Mouse (Mus musculus) heart, embryonic 14.5 days (tissue): ENCODE results near the gene Rwdd1. TPM values are rescaled to one million over a fixed set of nuclear protein-coding genes. Genes with fewer than 3 reads are reported as not detected.
A peak's percentile ranks its signal among the peaks of the same experiment; 100 is the strongest.

Source experiments
- ATAC-seq: fragments of 200-750 bp; cut with Nextera tagmentation; 2 replicates; pipeline ENCODE4 v1.8.0; 2017; ENCODE audit warnings: low read depth, moderate TSS enrichment; ENCODE audit not compliant: insufficient number of reproducible peaks, insufficient read depth, low FRiP score
- H3K27ac ChIP-seq, 2 experiments: fragments of 200-500 bp in 1 of 2; fragments of 300-500 bp in 1 of 2; sonication (generic) in 1 of 2; replicated peaks in 1 of 2; 2 replicates each; pipeline ENCODE4 v1.5.1; 2012 to 2014; ENCODE audit warnings: low read depth in 2 of 2, low read length in 2 of 2, control low read depth in 1 of 2, mild to moderate bottlenecking in 1 of 2, mixed read lengths in 1 of 2; ENCODE audit not compliant: control insufficient read depth in 1 of 2, insufficient read depth in 1 of 2
- H3K27me3 ChIP-seq: fragments of 300-500 bp; sonication (generic); 2 replicates; pipeline ENCODE4 v1.6.1; 2014; ENCODE audit warnings: mild to moderate bottlenecking, low read length, control low read depth; ENCODE audit not compliant: control insufficient read depth, insufficient read depth
- H3K36me3 ChIP-seq: fragments of 300-500 bp; sonication (generic); 2 replicates; pipeline ENCODE4 v1.6.1; 2014; ENCODE audit warnings: mild to moderate bottlenecking, control low read depth, low read length, mixed read lengths; ENCODE audit not compliant: control insufficient read depth, insufficient read depth
- H3K4me1 ChIP-seq, 2 experiments: fragments of 200-500 bp in 1 of 2; fragments of 300-500 bp in 1 of 2; sonication (generic) in 1 of 2; 2 replicates each; pipeline ENCODE4 v1.6.1; 2012 to 2014; ENCODE audit warnings: low read length in 2 of 2, control low read depth in 1 of 2, mixed read lengths in 1 of 2; ENCODE audit not compliant: control insufficient read depth in 2 of 2, insufficient read depth in 2 of 2
- H3K4me2 ChIP-seq: fragments of 300-500 bp; sonication (generic); 2 replicates; pipeline ENCODE4 v1.6.1; 2014; ENCODE audit warnings: mild to moderate bottlenecking, low read length
- H3K4me3 ChIP-seq, 2 experiments: fragments of 200-500 bp in 1 of 2; fragments of 300-500 bp in 1 of 2; sonication (generic) in 1 of 2; 2 replicates each; pipeline ENCODE4 v1.5.1; 2012 to 2014; ENCODE audit warnings: low read length in 2 of 2, mild to moderate bottlenecking in 2 of 2, control low read depth in 1 of 2, low read depth in 1 of 2, moderate library complexity in 1 of 2; ENCODE audit not compliant: control insufficient read depth in 1 of 2, insufficient read depth in 1 of 2
- H3K9ac ChIP-seq: fragments of 300-500 bp; sonication (generic); 2 replicates; pipeline ENCODE4 v1.6.1; 2014; ENCODE audit warnings: mild to moderate bottlenecking, low read length
- H3K9me3 ChIP-seq: fragments of 300-500 bp; sonication (generic); 2 replicates; pipeline ENCODE4 v1.6.1; 2016; ENCODE audit warnings: low read length, control low read depth; ENCODE audit not compliant: control insufficient read depth
- WGBS: fragments of 180-500 bp; shearing (Covaris S2); extraction: QIAGEN DNeasy Blood & Tissue Kit; methylation state at CpG from one replicate; pipeline ENCODE4 v1.1.7; 2014; 5-methylcytosine and 5-hydroxymethylcytosine counted together
- polyA plus RNA-seq: library from polyadenylated mRNA; unstranded; fragments of >200 nt; fragmentation: Nextera tagmentation; extraction: Ambion mirVana; gene quantifications from 2 replicates; pipeline ENCODE4 v1.2.1, GENCODE M21; 2014

Rwdd1 gene
- polyA plus RNA-seq, 1 experiment from 2014 or later = 109 TPM

GRCm38 (mm10) chr10:33974781-33975494, 44.5 kb downstream of the Rwdd1 start:
- WGBS = 87% methylated on average over 7 of the region's 7 CpGs
- no peaks in the 10 kb centered on the region for H3K27me3 ChIP-seq

GRCm38 (mm10) chr10:33952509-33952908, 66.9 kb downstream of the Rwdd1 start:
- WGBS = 68% methylated on average over 3 of the region's 3 CpGs

More at GRCm38 (mm10) chr10:33974781-33975494, 44.5 kb downstream of the Rwdd1 start:
- Histone ChIP-seq H3K9me3 (peaks cover 4% of the 10 kb centered on the region), H3K4me1 (no peaks in the 10 kb centered on the region), H3K4me3 (no peak overlapping the region), H3K4me2 (no peak overlapping the region), H3K36me3 (no peaks in the 10 kb centered on the region), H3K9ac (no peak overlapping the region), H3K27ac (no peak overlapping the region)
- ATAC-seq = no peak

GRCm38 (mm10) chr10:33950803-33951583, 68.4 kb downstream of the Rwdd1 start, which contains the start of gene Zup1:
Zup1 (minus strand) TSS chr10:33951269.
- WGBS = 3% methylated on average over 42 of the region's 42 CpGs
- peaks cover 22% of the 10 kb centered on the region for H3K36me3 ChIP-seq
- peak within 1 kb of the TSS; percentile 72 to 89 for H3K27ac ChIP-seq
- H3K9me3 ChIP-seq = no peaks in the 10 kb centered on the region
- peak; percentile 89 for ATAC-seq
- no peaks in the 10 kb centered on the region for H3K27me3 ChIP-seq
- H3K4me1 ChIP-seq = peaks cover 0 to 7% of the 10 kb centered on the region in 2 experiments; a peak in 2 of 4 replicates
- peak within 1 kb of the TSS; percentile 95 for H3K9ac ChIP-seq
- peak within 1 kb of the TSS; percentile 76 to 100 for H3K4me3 ChIP-seq
- H3K4me2 ChIP-seq = peak within 1 kb of the TSS; percentile 72

More at GRCm38 (mm10) chr10:33952509-33952908, 66.9 kb downstream of the Rwdd1 start:
- peaks cover 0 to 7% of the 10 kb centered on the region in 2 experiments; a peak in 2 of 4 replicates for H3K4me1 ChIP-seq
- H3K9ac ChIP-seq = no peak overlapping the region
- H3K9me3 ChIP-seq = no peaks in the 10 kb centered on the region
- H3K4me2 ChIP-seq = no peak overlapping the region
- H3K36me3 ChIP-seq = peaks cover 16% of the 10 kb centered on the region
- no peak overlapping the region for H3K27ac ChIP-seq
- no peaks in the 10 kb centered on the region for H3K27me3 ChIP-seq
- no peak for ATAC-seq
- H3K4me3 ChIP-seq = no peak overlapping the region

Other genes with a start within 250 kb of the Rwdd1 start
- not detected in 2 replicates for gene Sult3a2, start 232.9 kb downstream of the Rwdd1 start, polyA plus RNA-seq
- gene Sult3a1, start 161.9 kb downstream of the Rwdd1 start, polyA plus RNA-seq = not detected in 2 replicates
- 0.05 TPM in 2 replicates for gene Rsph4a, start 114.5 kb downstream of the Rwdd1 start, polyA plus RNA-seq
- 12.2 and 13.6 TPM in 2 replicates for gene Zup1, start 68.4 kb downstream of the Rwdd1 start, polyA plus RNA-seq
- gene Trappc3l, start 18.0 kb upstream of the Rwdd1 start, polyA plus RNA-seq = not detected in 2 replicates
- gene Calhm4, start 24.7 kb upstream of the Rwdd1 start, polyA plus RNA-seq = not detected in 2 replicates
- 1.6 and 1.8 TPM in 2 replicates for gene Calhm5, start 76.9 kb upstream of the Rwdd1 start, polyA plus RNA-seq
- gene Calhm6, start 108.4 kb upstream of the Rwdd1 start, polyA plus RNA-seq = 0.67 and 0.74 TPM in 2 replicates
- 15.6 and 16.8 TPM in 2 replicates for gene Dse, start 188.1 kb upstream of the Rwdd1 start, polyA plus RNA-seq